Mouse (Mus musculus): ENCODE measurements at regions not wholly inside any gene's neighbourhood (a gene's known extent, or its start where the extent isn't known, plus 50 kb on each side); places are given as distances from the start of the nearest gene placed in this dataset.

- no peaks in the 10 kb centered on the region for H3K36me3 ChIP-seq (ENCODE audit: control insufficient read depth, insufficient read depth, low read length)
- no peak overlapping the region for H3K27ac ChIP-seq (ENCODE audit: control insufficient read depth, insufficient read depth, low read length)
- 53% methylated on average over 20 of the region's 20 CpGs for WGBS
- no peaks in the 10 kb centered on the region for H3K4me1 ChIP-seq (replicated peaks; ENCODE audit: control insufficient read depth, insufficient read depth, low read length)
- TF ChIP-seq CTCF (IDR thresholded peaks at IDR 0.05; ENCODE audit: borderline replicate concordance, control insufficient read depth, extremely low read depth, insufficient read depth, low read length, poor library complexity), result peak; percentile 98
- no peak for TF ChIP-seq POLR2A (IDR thresholded peaks at IDR 0.05; ENCODE audit: control insufficient read depth, extremely low read depth, insufficient read depth, low read length, poor library complexity)
- H3K4me3 ChIP-seq (ENCODE audit: control insufficient read depth, insufficient read depth, low read length), result no peak overlapping the region
- peak; percentile 87 for DNase-seq
- H3K27me3 ChIP-seq (ENCODE audit: control insufficient read depth, insufficient read depth, low read length), result no peaks in the 10 kb centered on the region
Observed at GRCm38 (mm10) chr12:77780885-77781698, 412.9 kb upstream of the Gm6657 start.

- H3K27me3 ChIP-seq (ENCODE audit: control insufficient read depth, insufficient read depth, low read length), result no peaks in the 10 kb centered on the region
- H3K27ac ChIP-seq (ENCODE audit: control insufficient read depth, insufficient read depth, low read length), result no peak overlapping the region
- H3K4me3 ChIP-seq (ENCODE audit: control insufficient read depth, insufficient read depth, low read length), result no peak overlapping the region
- TF ChIP-seq POLR2A (IDR thresholded peaks at IDR 0.05; ENCODE audit: control insufficient read depth, extremely low read depth, insufficient read depth, low read length, poor library complexity) (no peak), CTCF (IDR thresholded peaks at IDR 0.05; ENCODE audit: borderline replicate concordance, control insufficient read depth, extremely low read depth, insufficient read depth, low read length, poor library complexity) (no peak)
- no peaks in the 10 kb centered on the region for H3K36me3 ChIP-seq (ENCODE audit: control insufficient read depth, insufficient read depth, low read length)
- no peak for DNase-seq
- H3K4me1 ChIP-seq (replicated peaks; ENCODE audit: control insufficient read depth, insufficient read depth, low read length), result peaks cover 5% of the 10 kb centered on the region; the same call in 1 of the 2 replicates
- 98% methylated on average over 9 of the region's 9 CpGs for WGBS
Observed at GRCm38 (mm10) chr12:77783909-77784308, 410.1 kb upstream of the Gm6657 start.

GRCm38 (mm10) chr12:77785647-77786046 is 408.4 kb upstream of the Gm6657 start:
- whole genome bisulfite sequencing, result 91% methylated on average over 6 of the region's 6 CpGs
- TF ChIP-seq POLR2A (IDR thresholded peaks at IDR 0.05; ENCODE audit: control insufficient read depth, extremely low read depth, insufficient read depth, low read length, poor library complexity), result no peak
- TF ChIP-seq CTCF (IDR thresholded peaks at IDR 0.05; ENCODE audit: borderline replicate concordance, control insufficient read depth, extremely low read depth, insufficient read depth, low read length, poor library complexity), result no peak
- Histone ChIP-seq H3K27ac (ENCODE audit: control insufficient read depth, insufficient read depth, low read length) (no peak overlapping the region), H3K36me3 (ENCODE audit: control insufficient read depth, insufficient read depth, low read length) (no peaks in the 10 kb centered on the region), H3K27me3 (ENCODE audit: control insufficient read depth, insufficient read depth, low read length) (no peaks in the 10 kb centered on the region), H3K4me3 (ENCODE audit: control insufficient read depth, insufficient read depth, low read length) (no peak overlapping the region), H3K4me1 (replicated peaks; ENCODE audit: control insufficient read depth, insufficient read depth, low read length) (peaks cover 5% of the 10 kb centered on the region; the same call in 1 of the 2 replicates)
- DNase-seq, result no peak

GRCm38 (mm10) chr12:77786678-77787077 is 407.4 kb upstream of the Gm6657 start:
- no peak overlapping the region for H3K4me3 ChIP-seq (ENCODE audit: control insufficient read depth, insufficient read depth, low read length)
- H3K27me3 ChIP-seq (ENCODE audit: control insufficient read depth, insufficient read depth, low read length), result no peaks in the 10 kb centered on the region
- WGBS, result 12% methylated on average over 4 of the region's 4 CpGs
- no peaks in the 10 kb centered on the region for H3K36me3 ChIP-seq (ENCODE audit: control insufficient read depth, insufficient read depth, low read length)
- no peak for TF ChIP-seq CTCF (IDR thresholded peaks at IDR 0.05; ENCODE audit: borderline replicate concordance, control insufficient read depth, extremely low read depth, insufficient read depth, low read length, poor library complexity)
- no peak for TF ChIP-seq POLR2A (IDR thresholded peaks at IDR 0.05; ENCODE audit: control insufficient read depth, extremely low read depth, insufficient read depth, low read length, poor library complexity)
- no peak for DNase-seq
- no peak overlapping the region for H3K27ac ChIP-seq (ENCODE audit: control insufficient read depth, insufficient read depth, low read length)
- peaks cover 5% of the 10 kb centered on the region; the same call in 1 of the 2 replicates for H3K4me1 ChIP-seq (replicated peaks; ENCODE audit: control insufficient read depth, insufficient read depth, low read length)

- DNase-seq, result peak; percentile 8
- Histone ChIP-seq H3K4me1 (replicated peaks; ENCODE audit: control insufficient read depth, insufficient read depth, low read length) (peaks cover 5% of the 10 kb centered on the region; the same call in 1 of the 2 replicates), H3K36me3 (ENCODE audit: control insufficient read depth, insufficient read depth, low read length) (no peaks in the 10 kb centered on the region), H3K4me3 (ENCODE audit: control insufficient read depth, insufficient read depth, low read length) (no peak overlapping the region), H3K27me3 (ENCODE audit: control insufficient read depth, insufficient read depth, low read length) (no peaks in the 10 kb centered on the region), H3K27ac (ENCODE audit: control insufficient read depth, insufficient read depth, low read length) (no peak overlapping the region)
- WGBS, result 4% methylated on average over 2 of the region's 2 CpGs
- TF ChIP-seq CTCF (IDR thresholded peaks at IDR 0.05; ENCODE audit: borderline replicate concordance, control insufficient read depth, extremely low read depth, insufficient read depth, low read length, poor library complexity) (no peak), POLR2A (IDR thresholded peaks at IDR 0.05; ENCODE audit: control insufficient read depth, extremely low read depth, insufficient read depth, low read length, poor library complexity) (no peak)
Observed at GRCm38 (mm10) chr12:77788273-77788672, 405.8 kb upstream of the Gm6657 start.

- TF ChIP-seq CTCF (IDR thresholded peaks at IDR 0.05; ENCODE audit: borderline replicate concordance, control insufficient read depth, extremely low read depth, insufficient read depth, low read length, poor library complexity) (no peak), POLR2A (IDR thresholded peaks at IDR 0.05; ENCODE audit: control insufficient read depth, extremely low read depth, insufficient read depth, low read length, poor library complexity) (no peak)
- WGBS, result 15% methylated on average over 8 of the region's 8 CpGs
- H3K27me3 ChIP-seq (ENCODE audit: control insufficient read depth, insufficient read depth, low read length), result no peaks in the 10 kb centered on the region
- H3K36me3 ChIP-seq (ENCODE audit: control insufficient read depth, insufficient read depth, low read length), result no peaks in the 10 kb centered on the region
- H3K27ac ChIP-seq (ENCODE audit: control insufficient read depth, insufficient read depth, low read length), result no peak overlapping the region
- peaks cover 5% of the 10 kb centered on the region; the same call in 1 of the 2 replicates for H3K4me1 ChIP-seq (replicated peaks; ENCODE audit: control insufficient read depth, insufficient read depth, low read length)
- peak; percentile 33 for DNase-seq
- no peak overlapping the region for H3K4me3 ChIP-seq (ENCODE audit: control insufficient read depth, insufficient read depth, low read length)
Observed at GRCm38 (mm10) chr12:77789427-77789826, 404.6 kb upstream of the Gm6657 start.
